Mouse (Mus musculus) A20 (cell line): Measurements from ENCODE around the gene Fbxl15.
A peak's percentile ranks its signal among the peaks of the same experiment; 100 is the strongest.

ENCODE experiments used
- DNase-seq: peaks from one replicate; pipeline ENCODE4 v3.0.0-alpha.2; 2011; ENCODE audit warnings: low read depth, low spot score

Fbxl15 gene

GRCm38 (mm10) chr19:46322144-46322995 is 5.6 kb upstream of the Fbxl15 start:
- no peak for DNase-seq

- DNase-seq, result no peak
Measured at GRCm38 (mm10) chr19:46322996-46323572, 4.9 kb upstream of the Fbxl15 start.

DNA sequence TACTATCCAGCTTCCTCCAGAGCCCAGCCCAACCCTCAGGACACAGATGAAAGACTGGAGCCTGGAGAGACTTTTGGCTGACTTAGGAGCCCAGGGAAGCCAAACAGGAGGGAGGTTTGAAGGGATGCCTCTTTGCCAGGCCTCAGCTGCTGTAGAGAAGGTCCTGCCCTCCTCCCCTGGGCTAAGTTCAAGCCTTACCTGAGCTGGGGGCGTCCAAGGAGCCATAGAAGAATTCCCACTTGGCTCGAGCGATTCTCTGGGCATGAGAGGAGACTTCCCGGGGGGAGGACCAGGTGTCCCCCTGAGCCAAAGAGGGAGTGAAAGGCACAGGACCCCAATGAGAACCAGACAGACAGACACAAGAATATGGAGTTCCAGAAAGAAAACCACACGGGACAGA is 4.3 kb upstream of the Fbxl15 start:
- DNase-seq, result no peak

DNA sequence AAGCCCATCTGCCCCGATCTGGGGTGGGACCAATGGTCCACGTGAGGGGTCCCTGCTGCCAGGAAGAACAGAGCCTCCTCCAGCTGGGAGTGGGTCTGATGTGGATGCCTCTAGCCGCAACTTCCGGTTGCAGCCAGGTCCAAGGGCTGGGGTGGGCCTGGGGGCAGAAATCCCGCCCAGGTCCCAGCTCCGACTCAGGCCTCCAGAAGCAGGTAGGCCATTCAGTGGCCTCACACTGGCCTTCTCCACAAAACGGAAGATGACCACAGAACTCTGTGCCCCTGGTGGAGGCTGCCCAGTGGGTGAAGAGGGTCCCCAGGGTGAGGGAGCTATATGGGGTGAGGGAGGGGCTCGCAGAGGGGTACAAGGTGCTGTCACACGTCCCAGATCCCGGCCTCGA is 3.6 kb upstream of the Fbxl15 start:
- no peak for DNase-seq

- DNase-seq, result no peak
Measured at GRCm38 (mm10) chr19:46324918-46325317, 3.1 kb upstream of the Fbxl15 start.

GRCm38 (mm10) chr19:46326019-46326755 is 1.8 kb upstream of the Fbxl15 start:
- DNase-seq, result no peak

DNA sequence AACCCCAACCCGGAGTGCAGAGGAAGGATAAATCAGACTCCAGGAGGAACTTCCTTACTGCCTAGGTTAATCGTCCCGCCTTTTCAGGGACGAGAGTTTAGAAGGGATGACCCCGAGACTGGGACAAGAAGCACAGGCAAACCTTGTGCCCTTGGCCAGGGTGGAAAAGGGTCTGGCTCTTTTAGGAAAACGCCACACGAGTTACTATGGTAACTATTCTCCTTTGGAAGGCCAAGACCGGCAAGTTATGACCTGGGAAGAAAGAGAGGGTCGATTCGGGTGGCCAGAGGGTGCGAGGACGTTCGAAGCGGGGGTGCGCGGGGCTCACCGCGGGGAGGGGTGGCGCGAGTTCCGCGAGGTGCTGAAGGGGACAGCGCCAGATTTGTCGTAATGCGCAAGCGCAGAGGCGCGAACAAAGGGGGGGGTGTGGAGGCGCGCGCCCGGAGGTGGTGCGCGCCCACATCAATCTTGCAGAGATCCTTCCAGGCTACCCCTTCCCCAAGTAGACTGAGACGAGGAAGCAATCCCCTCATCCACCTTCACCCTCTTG is 1.2 kb upstream of the Fbxl15 start, which contains the start of gene Psd:
Psd (minus strand) TSS at position 401 of the 550 bp plus-strand sequence.
- DNase-seq, result peak; percentile 71

- DNase-seq, result peak; percentile 36
Measured at GRCm38 (mm10) chr19:46327531-46328064, 386 bp upstream of the Fbxl15 start.

GRCm38 (mm10) chr19:46329031-46329641 is 1.2 kb downstream of the Fbxl15 start:
- DNase-seq, result peak; percentile 60

GRCm38 (mm10) chr19:46329951-46330350 is 2.0 kb downstream of the Fbxl15 start:
- peak; percentile 87 for DNase-seq

DNA sequence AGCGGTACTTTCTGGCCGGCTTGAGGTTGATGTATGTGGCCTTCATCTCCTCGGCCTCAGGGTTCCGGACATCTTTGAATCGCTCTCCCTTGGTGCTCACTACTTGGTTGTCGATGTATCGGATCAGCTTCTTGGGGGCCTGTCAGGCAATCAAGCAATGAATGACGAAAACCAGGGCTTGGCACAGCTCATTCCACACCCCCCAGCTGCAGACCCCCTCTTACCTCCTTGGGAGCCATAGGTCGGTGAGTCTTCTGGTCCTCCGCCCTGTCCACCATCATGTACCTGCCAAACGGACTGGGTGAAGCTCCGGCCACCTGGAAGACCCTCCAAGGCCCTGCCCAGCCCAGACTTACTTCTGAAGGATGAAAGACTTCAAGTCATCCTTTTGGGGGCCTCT is 2.7 kb downstream of the Fbxl15 start:
- no peak for DNase-seq

GRCm38 (mm10) chr19:46331326-46331725 is 3.3 kb downstream of the Fbxl15 start:
- no peak for DNase-seq

DNA sequence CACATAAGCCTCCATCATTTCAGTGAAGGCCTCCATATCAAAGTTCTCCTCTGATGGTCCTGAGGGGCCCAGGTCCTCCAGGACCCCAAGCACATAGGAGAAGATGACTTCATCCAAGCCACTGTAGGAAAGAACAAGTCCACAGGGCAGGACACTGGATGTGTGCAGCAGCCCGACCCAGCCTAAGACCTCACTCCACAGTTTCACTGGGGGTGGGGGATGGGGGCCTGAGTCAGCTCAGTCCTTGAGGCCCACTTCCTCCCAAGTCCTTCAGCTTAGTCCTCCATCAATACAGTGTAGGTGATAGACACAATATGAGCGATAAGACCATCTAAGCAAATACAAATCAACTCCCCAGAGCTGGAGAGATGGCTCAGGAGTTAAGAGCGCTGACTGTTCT is 4.0 kb downstream of the Fbxl15 start:
- DNase-seq, result no peak

DNA sequence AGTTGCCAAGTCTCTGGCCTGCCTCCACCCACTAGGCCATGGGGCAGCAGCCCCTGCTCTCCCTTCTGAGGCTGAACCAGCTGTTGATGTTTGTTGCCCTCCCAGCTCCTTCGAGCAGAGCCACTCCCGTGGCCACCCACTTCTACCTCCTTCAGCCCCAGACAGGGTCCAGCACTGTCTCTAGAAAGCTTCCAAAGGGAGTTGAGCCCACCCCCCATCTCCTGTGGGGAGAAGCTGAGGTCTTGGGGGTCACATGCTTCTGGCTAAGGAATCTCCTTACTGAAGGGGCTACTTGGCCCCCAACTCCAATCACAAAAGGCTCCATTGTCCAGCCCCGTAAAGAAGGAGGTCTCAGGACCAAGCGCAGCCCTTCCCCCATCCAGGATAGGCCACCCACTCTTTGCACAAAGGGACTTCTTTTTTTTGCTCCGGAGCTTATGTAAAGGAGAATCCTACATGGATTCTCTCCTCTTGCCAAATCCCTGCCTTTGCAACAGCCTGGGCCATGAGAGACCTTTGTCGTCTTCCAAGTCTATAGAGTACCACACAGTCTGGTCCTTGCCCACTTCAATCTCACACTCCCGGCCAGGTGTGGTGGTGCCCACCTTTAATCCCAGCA is 4.8 kb downstream of the Fbxl15 start:
- no peak for DNase-seq

- DNase-seq, result no peak
Measured at GRCm38 (mm10) chr19:46333906-46334305, 5.9 kb downstream of the Fbxl15 start.

DNA sequence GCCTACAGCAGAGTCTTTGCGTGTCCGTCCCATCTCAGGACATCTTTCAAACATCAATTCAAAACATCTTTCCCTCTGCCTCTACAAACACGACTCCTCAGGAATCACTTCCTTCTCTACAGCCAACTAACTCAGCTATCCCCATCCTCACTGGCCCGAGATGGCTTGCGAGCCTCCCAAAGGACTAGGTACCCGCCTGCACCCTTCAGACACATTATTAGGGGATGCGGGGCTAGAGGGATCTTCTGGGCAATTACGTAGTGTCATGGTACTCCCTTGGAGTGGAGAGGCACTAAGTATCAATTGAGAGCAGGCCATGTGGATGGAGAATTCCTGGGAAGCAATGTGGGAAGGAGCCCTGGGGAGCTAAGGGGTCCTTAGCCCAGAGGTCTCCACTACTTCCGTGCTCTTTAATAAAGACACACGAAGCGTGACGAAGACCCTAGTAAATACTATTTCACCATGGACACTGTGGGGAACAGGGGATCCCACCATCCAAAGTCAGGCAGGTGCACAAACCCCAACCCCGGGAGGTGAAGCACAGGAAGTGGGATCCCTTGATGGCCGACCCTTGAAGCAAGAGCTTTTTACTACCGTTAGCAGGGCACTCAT is 9.8 kb downstream of the Fbxl15 start:
- peak; percentile 36 for DNase-seq

DNA sequence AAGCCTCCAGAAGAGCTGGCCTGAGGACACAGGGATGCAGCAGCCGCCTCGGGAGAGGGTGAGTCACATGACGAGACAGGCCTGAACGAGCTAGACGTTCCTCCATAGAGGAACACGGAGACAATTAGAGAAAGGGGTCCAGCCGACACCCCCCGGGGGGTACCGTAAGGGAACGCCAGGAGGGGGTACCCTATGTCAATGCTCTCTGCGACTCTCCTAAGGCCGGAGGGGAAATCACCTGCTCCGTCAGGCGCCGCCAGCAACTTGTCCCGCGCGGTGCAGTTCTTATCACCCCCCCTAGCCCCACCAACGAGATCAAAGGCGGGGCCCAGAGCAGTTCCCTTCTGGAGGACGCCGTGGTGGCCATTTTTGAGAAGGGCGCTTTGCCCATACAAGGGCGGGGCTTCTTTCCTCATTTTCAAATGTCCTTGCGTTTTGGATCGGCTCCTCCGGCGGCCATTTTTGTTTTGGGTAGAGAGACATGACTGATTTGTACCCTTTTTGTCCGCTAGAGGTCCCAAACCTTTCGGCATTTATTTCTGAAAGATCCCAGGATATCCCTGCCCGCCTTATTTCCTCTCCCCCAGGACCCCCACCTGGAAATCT is 10.4 kb downstream of the Fbxl15 start, which contains the start of gene Cuedc2:
Cuedc2 (minus strand) TSS at position 372 of the 606 bp plus-strand sequence.
- peak; percentile 98 for DNase-seq

DNA sequence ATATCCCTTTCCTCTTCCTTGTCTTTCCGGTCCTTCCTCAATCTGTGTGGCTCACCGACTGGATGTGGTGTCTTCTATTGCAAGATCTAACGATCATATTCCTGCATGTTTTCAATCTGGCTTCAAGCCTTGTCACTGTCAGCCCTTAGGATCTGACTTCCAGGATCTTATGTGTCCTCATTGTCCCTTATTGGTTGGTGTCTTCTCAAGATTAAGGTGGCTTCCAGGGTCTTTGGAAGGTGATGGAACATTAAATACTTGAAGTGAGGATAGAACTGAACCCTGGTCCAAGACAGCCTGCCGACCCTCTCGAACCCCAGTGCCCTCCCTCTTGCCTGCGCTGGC is 10.9 kb downstream of the Fbxl15 start:
- peak; percentile 86 for DNase-seq

DNA sequence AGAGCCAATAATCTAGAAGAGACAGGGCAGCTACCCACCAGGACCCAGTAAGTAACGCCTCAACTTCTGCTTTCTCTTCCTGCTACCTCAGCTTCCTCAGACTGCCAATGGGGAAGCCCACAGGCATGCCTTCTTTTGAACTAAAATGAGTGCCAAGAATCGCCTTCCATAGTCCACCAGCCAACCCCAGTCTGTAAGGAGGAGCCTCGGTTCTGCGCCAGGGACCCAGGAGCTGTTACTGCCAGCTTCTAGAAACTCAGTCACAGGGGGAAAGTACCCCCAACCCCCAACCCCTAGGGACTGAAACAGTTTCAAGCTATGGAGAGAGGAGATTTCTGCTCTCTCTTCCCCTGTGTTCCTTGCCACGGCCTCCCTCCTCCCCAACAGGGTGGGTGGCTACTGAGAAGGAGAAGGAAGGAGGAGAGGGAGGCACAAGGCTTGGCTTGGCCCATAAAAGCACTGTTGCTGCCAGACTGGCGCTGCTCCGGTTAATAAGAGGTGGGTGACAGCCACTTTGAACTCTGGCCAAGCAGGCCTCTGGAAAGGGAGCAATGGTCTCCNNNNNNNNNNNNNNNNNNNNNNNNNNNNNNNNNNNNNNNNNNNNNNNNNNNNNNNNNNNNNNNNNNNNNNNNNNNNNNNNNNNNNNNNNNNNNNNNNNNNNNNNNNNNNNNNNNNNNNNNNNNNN is 11.4 kb downstream of the Fbxl15 start:
- no peak for DNase-seq
